Mouse (Mus musculus) adrenal gland, adult 2 months (tissue): Measurements from ENCODE around the gene AI481877. TPM values are rescaled to one million over a fixed set of nuclear protein-coding genes. Genes with fewer than 3 reads are reported as not detected.
"Not testable (repeated sequence)": the region's sequence is repeated elsewhere in the genome, so short reads cannot be mapped to it uniquely, and the experiment has no call there.

Source experiments
- DNase-seq: peaks from one replicate; pipeline ENCODE4 v3.0.0; 2021
- long read RNA-seq: library from polyadenylated mRNA; stranded (forward); transcript quantifications from one replicate; pipeline ENCODE4 v2.0.0, GENCODE M21; 2021
- polyA plus RNA-seq: library from polyadenylated mRNA; depleted of rRNA; stranded (reverse); fragments of >200 nt; gene quantifications from 2 replicates; pipeline ENCODE4 v1.2.3, GENCODE M21; 2012; rRNA removed
- total RNA-seq, 2 experiments: library from RNA; stranded (reverse); gene quantifications; 2 replicates each; pipeline ENCODE4 v1.2.3; 2021

The AI481877 gene
- total RNA-seq (not detected), polyA plus RNA-seq (not detected in 2 replicates)
- long read RNA-seq = 0 reads

GRCm38 (mm10) chr4:59138507-59139033 is at the start of gene AI481877:
Gene AI481877 (minus strand): TSS chr4:59138983.
- not testable (repeated sequence) for DNase-seq

- DNase-seq = no peak
Measured at GRCm38 (mm10) chr4:59188474-59188801, 49.7 kb upstream of the AI481877 start.

DNA sequence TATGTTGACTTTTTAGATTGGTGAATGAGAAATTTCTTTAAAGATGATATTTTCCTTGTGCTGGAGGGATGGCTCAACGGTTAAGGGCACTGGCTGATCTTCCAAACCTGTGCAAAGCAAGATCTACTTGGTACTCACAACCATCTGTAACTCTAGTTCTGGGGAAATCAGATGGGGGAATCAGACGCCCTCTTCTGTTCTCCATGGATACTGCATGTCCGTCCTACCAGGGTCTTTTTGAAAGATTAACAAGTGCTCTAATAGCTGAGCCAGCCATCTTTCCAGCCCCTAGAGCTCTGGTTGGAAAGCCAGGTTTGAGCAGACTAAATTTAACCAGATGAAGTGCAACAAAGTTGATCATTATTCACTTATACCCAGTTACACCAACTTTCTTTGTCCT is 48.5 kb upstream of the AI481877 start:
- DNase-seq = peak; percentile 54

DNA sequence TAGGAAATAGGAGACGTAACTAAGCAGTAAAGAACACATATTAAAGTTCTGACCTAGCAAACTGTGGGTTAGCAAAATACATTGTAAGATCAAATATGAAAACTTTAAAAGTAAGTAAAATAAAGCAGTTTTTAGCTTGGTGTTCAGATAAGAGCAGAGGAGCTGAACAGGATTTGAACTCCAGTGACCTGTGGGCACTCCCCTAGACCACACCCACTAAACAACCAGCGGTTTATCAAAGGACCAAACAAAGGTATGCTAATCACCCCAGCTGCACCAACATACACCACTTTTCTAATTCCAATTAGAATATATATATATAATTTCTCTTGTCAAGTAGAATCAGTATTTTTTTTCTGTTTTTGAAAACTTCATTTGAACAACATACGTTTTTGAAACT is 46.9 kb upstream of the AI481877 start:
- DNase-seq = no peak

GRCm38 (mm10) chr4:59181320-59182271 is 42.8 kb upstream of the AI481877 start:
- no peak for DNase-seq

- DNase-seq = no peak
Measured at GRCm38 (mm10) chr4:59177566-59177965, 38.8 kb upstream of the AI481877 start.

DNA sequence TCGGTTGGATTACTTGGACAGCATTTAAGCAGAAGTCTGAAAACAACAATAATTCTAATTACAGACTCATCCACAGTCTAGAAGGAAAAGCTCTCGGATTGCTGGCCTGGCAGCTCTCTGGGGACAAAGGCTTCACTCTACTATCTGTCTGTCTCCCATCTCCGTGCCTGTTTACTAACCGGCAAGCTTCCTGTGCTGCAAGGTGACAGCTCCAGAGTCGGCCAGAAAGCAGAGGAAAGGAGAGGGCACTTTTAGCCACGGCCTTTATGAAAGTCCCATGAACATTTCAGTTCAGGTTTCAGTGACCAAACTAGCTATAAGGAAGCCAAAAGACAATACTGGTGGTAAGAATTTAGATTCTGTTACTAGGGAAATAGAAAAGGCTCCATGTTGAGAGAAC is 37.1 kb upstream of the AI481877 start:
- DNase-seq = no peak

DNA sequence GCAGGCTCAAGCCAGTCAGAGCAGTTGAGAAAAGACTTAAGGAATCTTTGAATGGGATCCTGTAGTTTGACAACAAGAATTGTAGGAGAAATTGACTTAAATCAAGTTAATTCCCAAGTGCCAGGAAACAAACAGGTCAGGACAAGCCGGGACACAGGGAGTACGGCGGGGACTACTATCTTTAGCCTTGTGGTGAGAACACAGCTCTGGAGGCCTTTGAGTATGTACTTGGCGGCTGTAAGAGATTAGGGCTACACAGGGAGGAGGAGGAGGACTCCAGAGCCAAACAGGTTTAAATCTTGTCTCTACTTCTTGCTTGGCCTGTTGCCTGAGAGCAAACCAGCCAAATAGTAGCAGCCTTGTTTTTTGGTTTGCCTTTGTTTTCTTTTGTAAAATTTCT is 36.2 kb upstream of the AI481877 start:
- peak; percentile 41 for DNase-seq

DNA sequence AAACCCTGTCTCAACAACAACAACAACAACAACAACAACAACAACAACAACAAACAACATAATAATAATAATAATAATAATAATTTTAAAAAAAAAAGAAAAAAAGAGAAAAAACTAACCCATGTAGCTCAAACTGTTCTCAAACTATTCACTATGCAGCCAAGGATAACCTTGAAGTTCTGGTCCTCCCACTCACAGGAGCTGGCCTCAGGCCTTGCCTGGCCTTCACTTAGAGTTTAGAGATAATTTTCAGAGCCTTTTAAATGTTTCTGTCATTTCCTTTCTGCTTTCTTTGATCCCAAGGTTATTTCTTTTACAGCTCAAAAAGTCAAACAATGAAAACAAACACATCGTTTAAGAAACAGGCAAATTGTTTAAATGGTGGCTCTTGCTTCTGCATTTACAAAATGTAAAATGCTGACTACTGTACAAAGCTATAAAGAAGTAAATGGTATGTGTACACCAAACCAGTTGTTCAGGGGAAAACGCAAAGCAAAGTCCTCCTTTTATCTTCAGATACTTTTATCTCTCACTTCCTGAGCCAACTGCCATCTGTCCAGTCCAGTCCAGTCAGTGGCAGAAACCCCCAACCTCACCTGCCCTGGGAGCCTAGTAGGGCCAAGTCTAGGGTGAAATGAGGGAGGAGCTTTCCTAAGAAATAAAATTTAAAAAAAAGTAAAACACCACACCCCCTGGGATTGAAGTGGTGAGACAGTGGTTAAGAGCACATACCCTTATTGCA is 34.6 kb upstream of the AI481877 start:
- DNase-seq = peak; percentile 70

DNA sequence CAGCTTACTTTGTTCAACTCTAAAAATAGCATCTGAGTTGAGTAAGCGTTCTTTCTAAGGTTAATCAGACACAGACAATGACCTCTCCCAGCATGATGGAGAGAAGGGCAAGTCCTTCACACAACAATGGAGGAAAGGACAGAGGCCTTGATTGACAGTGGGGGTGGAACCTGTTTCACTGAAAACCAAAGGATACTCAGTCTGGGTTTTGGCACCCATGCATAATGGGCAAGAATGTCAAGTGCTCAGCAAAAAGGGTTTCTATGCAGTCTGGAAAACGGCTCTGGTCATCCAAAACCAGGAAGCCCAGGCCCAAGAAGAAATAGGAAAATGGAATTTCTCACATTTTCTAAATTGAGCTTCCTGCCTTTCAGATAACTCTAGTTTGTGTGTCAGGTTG is 33.8 kb upstream of the AI481877 start:
- DNase-seq = peak; percentile 65

GRCm38 (mm10) chr4:59169981-59170380 is 31.2 kb upstream of the AI481877 start:
- DNase-seq = peak; percentile 32

DNA sequence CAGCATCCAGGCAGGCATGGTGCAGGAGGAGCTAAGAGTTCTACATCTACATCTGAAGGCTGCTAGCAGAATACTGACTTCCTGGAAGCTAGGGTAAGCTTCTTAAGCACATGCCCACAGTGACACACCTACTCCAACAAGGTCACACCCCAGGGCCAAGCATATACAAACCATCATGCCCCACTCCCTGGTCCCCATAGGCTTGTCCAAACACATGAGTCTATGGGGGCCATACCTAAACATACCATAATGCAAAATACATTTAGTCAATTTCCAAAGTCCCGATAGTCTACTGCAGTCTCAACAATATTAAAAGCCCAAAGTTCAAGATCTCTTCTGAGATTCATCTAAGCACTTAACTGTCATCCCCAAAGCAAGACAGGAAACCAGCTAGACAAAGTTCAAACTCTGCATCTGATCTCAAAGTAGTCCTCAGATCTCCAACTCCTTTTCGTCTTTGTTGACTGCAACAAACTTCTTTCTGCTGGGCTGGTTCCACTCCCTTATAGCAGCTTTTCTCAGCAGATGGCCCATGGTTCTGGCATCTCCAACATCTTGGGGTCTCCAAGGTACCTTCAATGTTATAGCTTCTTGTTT is 28.6 kb upstream of the AI481877 start:
- no peak for DNase-seq

GRCm38 (mm10) chr4:59164034-59164433 is 25.3 kb upstream of the AI481877 start:
- no peak for DNase-seq

DNA sequence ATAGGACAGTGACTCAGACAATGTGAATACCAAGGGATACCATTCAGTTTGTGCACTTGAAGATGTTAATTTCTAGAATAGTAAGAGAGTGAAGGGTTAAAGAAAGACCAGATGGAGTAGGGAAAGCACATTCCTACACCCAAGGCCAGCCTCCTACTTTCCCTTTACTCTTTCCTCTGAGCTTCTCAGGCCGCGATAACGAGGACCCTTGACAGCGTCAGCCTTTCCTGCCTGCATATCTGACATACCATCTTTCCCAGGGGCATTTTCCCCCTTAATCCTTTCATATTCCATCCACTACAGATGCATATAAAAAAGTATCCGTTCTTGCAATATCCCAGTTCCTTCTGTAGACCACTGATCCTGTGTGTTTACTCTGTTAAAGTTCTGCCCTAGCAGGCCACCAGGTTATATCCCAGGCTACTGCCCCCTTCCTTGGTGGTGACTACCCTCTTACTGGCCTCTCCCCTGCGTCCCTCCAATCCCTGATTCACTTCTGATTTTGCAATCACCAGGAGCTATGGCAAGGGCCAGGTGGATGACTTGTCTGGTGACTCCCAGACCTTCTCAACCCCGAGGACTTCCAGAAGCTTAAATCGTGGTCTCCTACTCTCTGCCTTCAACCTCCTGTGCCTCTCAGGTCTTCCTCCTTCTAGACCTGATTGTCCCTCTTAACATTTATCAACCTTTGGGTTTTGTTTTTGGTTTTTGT is 22.3 kb upstream of the AI481877 start:
- DNase-seq = peak; percentile 69

- no peak for DNase-seq
Measured at GRCm38 (mm10) chr4:59160289-59160688, 21.5 kb upstream of the AI481877 start.

- no peak for DNase-seq
Measured at GRCm38 (mm10) chr4:59157654-59158053, 18.9 kb upstream of the AI481877 start.

GRCm38 (mm10) chr4:59156897-59157592 is 18.3 kb upstream of the AI481877 start:
- DNase-seq = no peak

- no peak for DNase-seq
Measured at GRCm38 (mm10) chr4:59151953-59152352, 13.2 kb upstream of the AI481877 start.

DNA sequence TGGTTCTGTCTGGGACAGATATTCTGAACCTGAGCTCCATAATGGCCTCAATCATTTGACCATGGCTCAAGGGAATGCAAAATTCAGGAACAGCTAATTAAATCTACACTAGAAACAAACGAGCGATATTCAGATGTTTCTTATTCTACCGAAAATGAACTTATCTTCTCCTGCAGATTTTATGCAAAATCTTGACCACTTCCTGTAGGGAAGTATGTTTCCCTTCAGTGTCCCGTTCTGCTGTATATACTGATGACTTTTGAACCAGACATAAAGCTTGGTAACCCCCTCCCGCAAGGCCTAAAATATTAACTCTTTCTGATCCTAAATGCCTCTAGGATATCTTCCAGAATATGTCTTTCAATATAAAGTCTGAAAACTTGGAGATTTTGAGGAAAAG is 12.1 kb upstream of the AI481877 start:
- no peak for DNase-seq

DNA sequence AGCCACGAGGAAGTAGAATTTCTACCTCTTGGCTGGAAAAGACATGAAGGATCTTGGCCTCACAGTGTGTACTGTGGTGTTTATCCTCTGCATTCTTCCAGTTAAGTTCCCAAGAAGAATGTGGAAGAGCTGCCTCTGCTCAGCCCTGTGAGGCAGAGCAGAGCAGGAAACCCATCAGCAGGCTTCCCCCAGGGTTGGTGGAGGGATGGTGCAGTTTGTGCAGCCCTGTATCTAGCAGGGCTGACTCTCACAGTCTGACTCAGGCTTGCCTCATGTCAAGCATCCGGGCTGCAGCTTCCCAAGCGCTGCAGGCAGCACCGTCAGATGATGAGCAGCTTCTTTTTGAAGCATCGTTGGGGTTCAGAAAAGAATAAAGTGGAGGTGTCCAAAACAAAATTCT is 10.3 kb upstream of the AI481877 start:
- no peak for DNase-seq

GRCm38 (mm10) chr4:59128935-59129334 is 9.8 kb downstream of the AI481877 start:
- no peak for DNase-seq
